Mouse (Mus musculus) gastrocnemius, postnatal 36 days (tissue): ENCODE results near the gene Atxn2l. TPM values are rescaled to one million over a fixed set of nuclear protein-coding genes. Genes with fewer than 3 reads are reported as not detected.

Experiments used
- DNase-seq, 2 experiments: peaks; one replicate each; pipeline ENCODE4 v3.0.0; 2022
- intact Hi-C: fragments of 180-260 bp; cut with DNase I; formaldehyde crosslinking; loops from one replicate; pipeline ENCODE4 v1.15.1; 2025
- total RNA-seq, 2 experiments: library from RNA; stranded (reverse); gene quantifications; 2 replicates each; pipeline ENCODE4 v1.2.3; 2021

The Atxn2l gene
- total RNA-seq, 2 experiments from 2014 or later, result 25.8 to 29.9 TPM

DNA sequence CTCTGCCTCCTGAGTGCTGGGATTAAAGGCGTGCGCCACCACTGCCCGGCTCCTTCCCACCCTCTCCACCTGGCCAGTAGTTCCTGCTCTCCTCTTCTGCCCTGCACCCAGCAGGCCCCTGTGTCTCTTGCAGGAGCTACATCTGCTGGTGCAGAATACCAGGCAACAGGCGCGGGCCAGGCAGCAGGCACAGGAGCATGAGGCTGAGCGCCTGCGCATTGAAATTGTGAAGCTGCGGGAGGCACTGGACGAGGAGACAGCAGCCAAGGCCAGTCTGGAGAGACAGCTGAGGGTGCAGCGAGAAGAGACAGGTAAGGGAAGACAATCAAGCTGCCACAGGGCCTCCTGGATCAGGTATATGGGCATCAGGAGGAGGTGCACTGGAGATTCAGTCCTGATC is 59.2 kb downstream of the Atxn2l start:
- peak in 1 of 2 experiments; percentile 42 for DNase-seq
- intact Hi-C loops, result no loop called here

Other genes starting within 250 kb of the Atxn2l start
- gene Sbk1, start 230.8 kb downstream of the Atxn2l start, total RNA-seq, result 10 to 100 TPM; 18.4 to 24.0 TPM
- gene Lat, start 133.9 kb downstream of the Atxn2l start, total RNA-seq, result 1 to 10 TPM in 1 of 2 experiments, under 1 TPM in 1; 0.27 to 2.4 TPM
- 10 to 100 TPM; 24.7 to 29.0 TPM for gene Spns1, start 126.0 kb downstream of the Atxn2l start, total RNA-seq
- 1 to 10 TPM; 2.2 to 3.5 TPM for gene Nfatc2ip, start 106.7 kb downstream of the Atxn2l start, total RNA-seq
- gene Cd19, start 88.5 kb downstream of the Atxn2l start, total RNA-seq, result not detected
- gene Rabep2, start 74.7 kb downstream of the Atxn2l start, total RNA-seq, result 10 to 100 TPM; 13.8 to 14.0 TPM
- gene Atp2a1, start 40.3 kb downstream of the Atxn2l start, total RNA-seq, result over 10,000 TPM; 23,125 to 24,213 TPM
- 10 to 100 TPM; 36.8 to 43.4 TPM for gene Sh2b1, start 28.0 kb downstream of the Atxn2l start, total RNA-seq
- 100 to 1,000 TPM; 122 to 145 TPM for gene Tufm, start 16.1 kb downstream of the Atxn2l start, total RNA-seq
- 100 to 1,000 TPM; 129 to 154 TPM for gene Eif3c, start 63.0 kb upstream of the Atxn2l start, total RNA-seq
- under 1 TPM; 0.44 to 0.46 TPM for gene Apobr, start 81.5 kb upstream of the Atxn2l start, total RNA-seq
- 10 to 100 TPM; 10.7 to 11.0 TPM for gene Cln3, start 82.4 kb upstream of the Atxn2l start, total RNA-seq
- gene Il27, start 91.5 kb upstream of the Atxn2l start, total RNA-seq, result not detected
- 10 to 100 TPM in 1 of 2 experiments, 1 to 10 TPM in 1; 8.5 to 11.9 TPM for gene Nupr1, start 127.4 kb upstream of the Atxn2l start, total RNA-seq
- gene Sgf29, start 145.9 kb upstream of the Atxn2l start, total RNA-seq, result 10 to 100 TPM; 29.3 to 33.2 TPM
- 10 to 100 TPM; 15.7 to 21.0 TPM for gene Sult1a1, start 173.0 kb upstream of the Atxn2l start, total RNA-seq
- gene Bola2, start 192.0 kb upstream of the Atxn2l start, total RNA-seq, result 10 to 100 TPM; 29.9 to 36.8 TPM
- 1 to 10 TPM; 2.1 to 3.6 TPM for gene Slx1b, start 192.3 kb upstream of the Atxn2l start, total RNA-seq
- 1 to 10 TPM; 2.6 to 5.2 TPM for gene Coro1a, start 204.3 kb upstream of the Atxn2l start, total RNA-seq